Mouse (Mus musculus): Measurements from ENCODE around the gene Herc3. TPM values are rescaled to one million over a fixed set of nuclear protein-coding genes. Genes with fewer than 3 reads are reported as not detected.

Herc3 gene
- polyA plus RNA-seq, 1 experiment: 113 TPM

- H3K27ac ChIP-seq (ENCODE audit: insufficient read depth, low read length): no peak overlapping the region
- WGBS: 84% methylated on average over 3 of the region's 3 CpGs
- TF ChIP-seq CTCF (IDR thresholded peaks at IDR 0.05; ENCODE audit: borderline replicate concordance, insufficient read depth, low read depth, low read length): no peak
- TF ChIP-seq POLR2A (IDR thresholded peaks at IDR 0.05; ENCODE audit: borderline replicate concordance, insufficient read depth, low read length): no peak
Measured at GRCm38 (mm10) chr6:58889917-58890316, 58.7 kb downstream of the Herc3 start.

GRCm38 (mm10) chr6:58893307-58893706 is 62.0 kb downstream of the Herc3 start:
- no peak for TF ChIP-seq POLR2A (IDR thresholded peaks at IDR 0.05; ENCODE audit: borderline replicate concordance, insufficient read depth, low read length)
- TF ChIP-seq CTCF (IDR thresholded peaks at IDR 0.05; ENCODE audit: borderline replicate concordance, insufficient read depth, low read depth, low read length): no peak
- Histone ChIP-seq H3K4me1 (ENCODE audit: control insufficient read depth, insufficient read depth, low read length) (peaks cover 10% of the 10 kb centered on the region; the same call in 1 of the 2 replicates), H3K27me3 (ENCODE audit: control insufficient read depth, insufficient read depth, low read length) (no peaks in the 10 kb centered on the region), H3K4me3 (replicated peaks; ENCODE audit: insufficient read depth, low read depth, low read length) (no peak overlapping the region), H3K27ac (ENCODE audit: insufficient read depth, low read length) (no peak overlapping the region)
- DNase-seq: no peak
- WGBS: 93% methylated on average over 6 of the region's 6 CpGs

More at GRCm38 (mm10) chr6:58889917-58890316, 58.7 kb downstream of the Herc3 start:
- no peak overlapping the region for H3K4me3 ChIP-seq (replicated peaks; ENCODE audit: insufficient read depth, low read depth, low read length)
- 0 out of 2 replicates have a peak, but pooled peaks cover 3% of the 10 kb centered on the region for H3K4me1 ChIP-seq (ENCODE audit: control insufficient read depth, insufficient read depth, low read length)
- DNase-seq: no peak
- H3K27me3 ChIP-seq (ENCODE audit: control insufficient read depth, insufficient read depth, low read length): no peaks in the 10 kb centered on the region

GRCm38 (mm10) chr6:58894994-58895393 is 63.7 kb downstream of the Herc3 start:
- WGBS: 94% methylated on average over 4 of the region's 4 CpGs
- Histone ChIP-seq H3K27me3 (ENCODE audit: control insufficient read depth, insufficient read depth, low read length) (no peaks in the 10 kb centered on the region), H3K4me3 (replicated peaks; ENCODE audit: insufficient read depth, low read depth, low read length) (no peak overlapping the region), H3K27ac (ENCODE audit: insufficient read depth, low read length) (no peak overlapping the region), H3K4me1 (ENCODE audit: control insufficient read depth, insufficient read depth, low read length) (peaks cover 19% of the 10 kb centered on the region; the same call in 1 of the 2 replicates)
- TF ChIP-seq POLR2A (IDR thresholded peaks at IDR 0.05; ENCODE audit: borderline replicate concordance, insufficient read depth, low read length) (no peak), CTCF (IDR thresholded peaks at IDR 0.05; ENCODE audit: borderline replicate concordance, insufficient read depth, low read depth, low read length) (no peak)
- DNase-seq: no peak

- no peak for TF ChIP-seq POLR2A (IDR thresholded peaks at IDR 0.05; ENCODE audit: borderline replicate concordance, insufficient read depth, low read length)
- no peak for TF ChIP-seq CTCF (IDR thresholded peaks at IDR 0.05; ENCODE audit: borderline replicate concordance, insufficient read depth, low read depth, low read length)
- WGBS: 17% methylated on average over 3 of the region's 3 CpGs
Measured at GRCm38 (mm10) chr6:58896648-58897047, 65.4 kb downstream of the Herc3 start.

GRCm38 (mm10) chr6:58899076-58899475 is 67.8 kb downstream of the Herc3 start:
- 13% methylated on average over 3 of the region's 3 CpGs for WGBS
- peak in 1 of 2 experiments; percentile 79 for DNase-seq
- Histone ChIP-seq H3K4me3 (replicated peaks; ENCODE audit: insufficient read depth, low read depth, low read length) (no peak overlapping the region), H3K4me1 (ENCODE audit: control insufficient read depth, insufficient read depth, low read length) (peaks cover 17% of the 10 kb centered on the region; the same call in 1 of the 2 replicates), H3K27ac (ENCODE audit: insufficient read depth, low read length) (no peak overlapping the region), H3K27me3 (ENCODE audit: control insufficient read depth, insufficient read depth, low read length) (no peaks in the 10 kb centered on the region)
- TF ChIP-seq CTCF (IDR thresholded peaks at IDR 0.05; ENCODE audit: borderline replicate concordance, insufficient read depth, low read depth, low read length): no peak
- TF ChIP-seq POLR2A (IDR thresholded peaks at IDR 0.05; ENCODE audit: borderline replicate concordance, insufficient read depth, low read length): no peak

More at GRCm38 (mm10) chr6:58896648-58897047, 65.4 kb downstream of the Herc3 start:
- peak in 1 of 2 experiments; percentile 77 for DNase-seq
- no peak overlapping the region for H3K27ac ChIP-seq (ENCODE audit: insufficient read depth, low read length)
- no peak overlapping the region for H3K4me3 ChIP-seq (replicated peaks; ENCODE audit: insufficient read depth, low read depth, low read length)
- peaks cover 17% of the 10 kb centered on the region; the same call in 1 of the 2 replicates for H3K4me1 ChIP-seq (ENCODE audit: control insufficient read depth, insufficient read depth, low read length)
- H3K27me3 ChIP-seq (ENCODE audit: control insufficient read depth, insufficient read depth, low read length): no peaks in the 10 kb centered on the region

- TF ChIP-seq POLR2A (IDR thresholded peaks at IDR 0.05; ENCODE audit: borderline replicate concordance, insufficient read depth, low read length) (no peak), CTCF (IDR thresholded peaks at IDR 0.05; ENCODE audit: borderline replicate concordance, insufficient read depth, low read depth, low read length) (no peak)
- 0 out of 2 replicates have a peak overlapping the region, but pooled peaks have one; percentile 58 for H3K27ac ChIP-seq (ENCODE audit: insufficient read depth, low read length)
- H3K4me1 ChIP-seq (ENCODE audit: control insufficient read depth, insufficient read depth, low read length): peaks cover 17% of the 10 kb centered on the region; the same call in 1 of the 2 replicates
- no peaks in the 10 kb centered on the region for H3K27me3 ChIP-seq (ENCODE audit: control insufficient read depth, insufficient read depth, low read length)
- DNase-seq: no peak
- H3K4me3 ChIP-seq (replicated peaks; ENCODE audit: insufficient read depth, low read depth, low read length): no peak overlapping the region
- WGBS: 85% methylated on average over 7 of the region's 7 CpGs
Measured at GRCm38 (mm10) chr6:58900536-58900935, 69.3 kb downstream of the Herc3 start.

GRCm38 (mm10) chr6:58903171-58903570 is 71.9 kb downstream of the Herc3 start:
- Histone ChIP-seq H3K4me1 (ENCODE audit: control insufficient read depth, insufficient read depth, low read length) (peaks cover 10% of the 10 kb centered on the region; the same call in 1 of the 2 replicates), H3K27ac (ENCODE audit: insufficient read depth, low read length) (no peak overlapping the region), H3K4me3 (replicated peaks; ENCODE audit: insufficient read depth, low read depth, low read length) (no peak overlapping the region), H3K27me3 (ENCODE audit: control insufficient read depth, insufficient read depth, low read length) (no peaks in the 10 kb centered on the region)
- peak; percentile 50 to 55 for DNase-seq
- TF ChIP-seq CTCF (IDR thresholded peaks at IDR 0.05; ENCODE audit: borderline replicate concordance, insufficient read depth, low read depth, low read length): no peak
- no peak for TF ChIP-seq POLR2A (IDR thresholded peaks at IDR 0.05; ENCODE audit: borderline replicate concordance, insufficient read depth, low read length)
- 22% methylated on average over 8 of the region's 8 CpGs for WGBS

- no peak for TF ChIP-seq CTCF (IDR thresholded peaks at IDR 0.05; ENCODE audit: borderline replicate concordance, insufficient read depth, low read depth, low read length)
- TF ChIP-seq POLR2A (IDR thresholded peaks at IDR 0.05; ENCODE audit: borderline replicate concordance, insufficient read depth, low read length): no peak
- DNase-seq: peak; percentile 57 to 70
- no peak overlapping the region for H3K27ac ChIP-seq (ENCODE audit: insufficient read depth, low read length)
- 35% methylated on average over 3 of the region's 3 CpGs for WGBS
- H3K4me3 ChIP-seq (replicated peaks; ENCODE audit: insufficient read depth, low read depth, low read length): peak overlapping the region; percentile 32
- H3K4me1 ChIP-seq (ENCODE audit: control insufficient read depth, insufficient read depth, low read length): peaks cover 5% of the 10 kb centered on the region; the same call in 1 of the 2 replicates
- no peaks in the 10 kb centered on the region for H3K27me3 ChIP-seq (ENCODE audit: control insufficient read depth, insufficient read depth, low read length)
Measured at GRCm38 (mm10) chr6:58904551-58904950, 73.3 kb downstream of the Herc3 start.
